Mouse (Mus musculus) liver, embryonic 14.5 days (tissue): Measurements from ENCODE around the gene Acvr1.
A peak's percentile ranks its signal among the peaks of the same experiment; 100 is the strongest.

ENCODE experiments used
- CTCF ChIP-seq: IDR thresholded peaks from 2 replicates; pipeline ENCODE4 v1.5.1; 2016; ENCODE audit warnings: antibody characterized with exemption, low read depth, control low read depth
- EP300 ChIP-seq: IDR thresholded peaks from 2 replicates; pipeline ENCODE4 v1.6.1; 2016; ENCODE audit warnings: antibody characterized with exemption, low read depth

GRCm38 (mm10) chr2:58415037-58415436 is 151.9 kb downstream of the Acvr1 start:
- TF ChIP-seq CTCF (peak; percentile 29; the same call in 1 of the 2 replicates), EP300 (no peak)
